Mouse (Mus musculus) lung, embryonic 14.5 days (tissue): ENCODE data around the gene Cntn5. TPM values are rescaled to one million over a fixed set of nuclear protein-coding genes. Genes with fewer than 3 reads are reported as not detected.
A peak's percentile ranks its signal among the peaks of the same experiment; 100 is the strongest.

Source experiments
- ATAC-seq: fragments of 200-750 bp; cut with Nextera tagmentation; 2 replicates; pipeline ENCODE4 v1.8.0; 2017; ENCODE audit warnings: mild to moderate bottlenecking, moderate TSS enrichment, moderate library complexity; ENCODE audit not compliant: insufficient read depth
- DNase-seq: peaks from one replicate; pipeline ENCODE4 v3.0.0-alpha.2; 2015
- H3K27ac ChIP-seq: fragments of 300-500 bp; sonication (generic); 2 replicates; pipeline ENCODE4 v1.5.1; 2014; ENCODE audit warnings: low read depth, mild to moderate bottlenecking, moderate library complexity
- H3K27me3 ChIP-seq: fragments of 300-500 bp; sonication (generic); 2 replicates; pipeline ENCODE4 v1.6.1; 2014; ENCODE audit warnings: low read length, control low read depth; ENCODE audit not compliant: insufficient read depth
- H3K36me3 ChIP-seq: fragments of 300-500 bp; sonication (generic); 2 replicates; pipeline ENCODE4 v1.6.1; 2014; ENCODE audit warnings: control low read depth; ENCODE audit not compliant: insufficient read depth
- H3K4me1 ChIP-seq: fragments of 300-500 bp; sonication (generic); 2 replicates; pipeline ENCODE4 v1.6.1; 2014; ENCODE audit warnings: antibody characterized with exemption, control low read depth; ENCODE audit not compliant: insufficient read depth
- H3K4me2 ChIP-seq: fragments of 300-500 bp; sonication (generic); 2 replicates; pipeline ENCODE4 v1.6.1; 2014; ENCODE audit warnings: mild to moderate bottlenecking
- H3K4me3 ChIP-seq: fragments of 300-500 bp; sonication (generic); 2 replicates; pipeline ENCODE4 v1.5.1; 2014; ENCODE audit warnings: low read depth, low read length
- H3K9ac ChIP-seq: fragments of 300-500 bp; sonication (generic); 2 replicates; pipeline ENCODE4 v1.6.1; 2014
- H3K9me3 ChIP-seq: fragments of 300-500 bp; sonication (generic); 2 replicates; pipeline ENCODE4 v1.6.1; 2016; ENCODE audit warnings: low read depth, low read length, control low read depth
- CTCF ChIP-seq: IDR thresholded peaks from 2 replicates; pipeline ENCODE4 v1.5.1; 2016; ENCODE audit warnings: antibody characterized with exemption, low read depth
- WGBS: fragments of 180-500 bp; shearing (Covaris S2); extraction: QIAGEN DNeasy Blood & Tissue Kit; methylation state at CpG from one replicate; pipeline ENCODE4 v1.1.7; 2014; 5-methylcytosine and 5-hydroxymethylcytosine counted together
- polyA plus RNA-seq: library from polyadenylated mRNA; unstranded; fragments of >200 nt; fragmentation: Nextera tagmentation; extraction: Ambion mirVana; gene quantifications from 2 replicates; pipeline ENCODE4 v1.2.1, GENCODE M21; 2014

Gene Cntn5
- polyA plus RNA-seq, 1 experiment from 2014 or later, result not detected

- TF ChIP-seq CTCF, result no peak
- no peaks in the 10 kb centered on the region for H3K9me3 ChIP-seq
- H3K27ac ChIP-seq, result no peak overlapping the region
- no peaks in the 10 kb centered on the region for H3K36me3 ChIP-seq
- no peak for DNase-seq
- no peak for ATAC-seq
- no peaks in the 10 kb centered on the region for H3K4me1 ChIP-seq
- H3K4me3 ChIP-seq, result no peak overlapping the region
- H3K9ac ChIP-seq, result no peak overlapping the region
- 56% methylated on average over 1 of the region's 1 CpGs for WGBS
- H3K27me3 ChIP-seq, result no peaks in the 10 kb centered on the region
- no peak overlapping the region for H3K4me2 ChIP-seq
These were observed 383.5 kb downstream of the Cntn5 start for GRCm38 (mm10) chr9:10521054-10521453.

GRCm38 (mm10) chr9:10492243-10492642 lies 412.3 kb downstream of the Cntn5 start:
- H3K9ac ChIP-seq, result no peak overlapping the region
- no peaks in the 10 kb centered on the region for H3K36me3 ChIP-seq
- no peaks in the 10 kb centered on the region for H3K27me3 ChIP-seq
- H3K4me2 ChIP-seq, result no peak overlapping the region
- no peaks in the 10 kb centered on the region for H3K9me3 ChIP-seq
- ATAC-seq (no peak), DNase-seq (no peak)
- TF ChIP-seq CTCF, result no peak
- no peak overlapping the region for H3K4me3 ChIP-seq
- H3K27ac ChIP-seq, result no peak overlapping the region
- no peaks in the 10 kb centered on the region for H3K4me1 ChIP-seq

- peak; percentile 65; the same call in 1 of the 2 replicates for ATAC-seq
- no peak for TF ChIP-seq CTCF
- Histone ChIP-seq H3K36me3 (no peaks in the 10 kb centered on the region), H3K4me3 (no peak overlapping the region), H3K4me1 (no peaks in the 10 kb centered on the region), H3K27ac (no peak overlapping the region), H3K9me3 (no peaks in the 10 kb centered on the region), H3K4me2 (no peak overlapping the region), H3K9ac (no peak overlapping the region), H3K27me3 (no peaks in the 10 kb centered on the region)
- peak; percentile 65 for DNase-seq
- 46% methylated on average over 4 of the region's 4 CpGs for WGBS
These were observed 433.0 kb downstream of the Cntn5 start for GRCm38 (mm10) chr9:10471484-10472125.

GRCm38 (mm10) chr9:10464758-10465157 lies 439.8 kb downstream of the Cntn5 start:
- no peak for ATAC-seq
- TF ChIP-seq CTCF, result peak; percentile 25; the same call in 1 of the 2 replicates
- no peaks in the 10 kb centered on the region for H3K36me3 ChIP-seq

GRCm38 (mm10) chr9:10457900-10458299 lies 446.7 kb downstream of the Cntn5 start:
- ATAC-seq, result no peak
- no peaks in the 10 kb centered on the region for H3K9me3 ChIP-seq
- WGBS, result 30% methylated on average over 3 of the region's 3 CpGs
- H3K4me3 ChIP-seq, result no peak overlapping the region
- H3K27ac ChIP-seq, result no peak overlapping the region
- H3K4me2 ChIP-seq, result no peak overlapping the region
- H3K27me3 ChIP-seq, result no peaks in the 10 kb centered on the region
- no peak overlapping the region for H3K9ac ChIP-seq
- no peaks in the 10 kb centered on the region for H3K36me3 ChIP-seq
- no peak for TF ChIP-seq CTCF
- DNase-seq, result peak; percentile 1
- no peaks in the 10 kb centered on the region for H3K4me1 ChIP-seq

More at GRCm38 (mm10) chr9:10464758-10465157, 439.8 kb downstream of the Cntn5 start:
- Histone ChIP-seq H3K4me2 (no peak overlapping the region), H3K9ac (no peak overlapping the region), H3K27me3 (no peaks in the 10 kb centered on the region), H3K4me1 (no peaks in the 10 kb centered on the region), H3K4me3 (no peak overlapping the region), H3K27ac (no peak overlapping the region), H3K9me3 (no peaks in the 10 kb centered on the region)
- peak; percentile 2 for DNase-seq

- WGBS, result 90% methylated on average over 3 of the region's 3 CpGs
These were observed 455.5 kb downstream of the Cntn5 start for GRCm38 (mm10) chr9:10448987-10449563.

GRCm38 (mm10) chr9:10447220-10447837 lies 457.2 kb downstream of the Cntn5 start:
- Histone ChIP-seq H3K27me3 (no peaks in the 10 kb centered on the region), H3K4me1 (no peaks in the 10 kb centered on the region), H3K27ac (no peak overlapping the region), H3K4me3 (no peak overlapping the region), H3K36me3 (no peaks in the 10 kb centered on the region), H3K9ac (no peak overlapping the region), H3K9me3 (no peaks in the 10 kb centered on the region), H3K4me2 (no peak overlapping the region)
- no peak for TF ChIP-seq CTCF
- ATAC-seq, result no peak
- DNase-seq, result no peak

More at GRCm38 (mm10) chr9:10448987-10449563, 455.5 kb downstream of the Cntn5 start:
- ATAC-seq, result no peak
- no peaks in the 10 kb centered on the region for H3K4me1 ChIP-seq
- no peaks in the 10 kb centered on the region for H3K36me3 ChIP-seq
- H3K27me3 ChIP-seq, result no peaks in the 10 kb centered on the region
- H3K9me3 ChIP-seq, result no peaks in the 10 kb centered on the region
- H3K4me3 ChIP-seq, result no peak overlapping the region
- TF ChIP-seq CTCF, result no peak
- no peak overlapping the region for H3K9ac ChIP-seq
- H3K27ac ChIP-seq, result no peak overlapping the region
- DNase-seq, result no peak
- H3K4me2 ChIP-seq, result no peak overlapping the region
